Mouse (Mus musculus) myocyte (in vitro differentiated cells): Measurements from ENCODE around the gene Gpc5.

Source experiments
- CEBPB ChIP-seq: IDR thresholded peaks from 2 replicates; pipeline ENCODE4 v1.6.1; 2011; ENCODE audit warnings: mild to moderate bottlenecking, moderate library complexity; ENCODE audit not compliant: poor library complexity, insufficient read depth, severe bottlenecking
- MYOD1 ChIP-seq, 3 experiments: IDR thresholded peaks; one replicate each; pipeline ENCODE4 v1.6.1; 2011; ENCODE audit warnings: control low read depth in 2 of 3, low read depth in 2 of 3, mild to moderate bottlenecking in 2 of 3, moderate library complexity in 1 of 3; ENCODE audit not compliant: insufficient read length in 2 of 3, control insufficient read depth in 1 of 3
- POLR2A ChIP-seq: IDR thresholded peaks from one replicate; pipeline ENCODE4 v1.6.1; 2011; ENCODE audit warnings: low read depth, mild to moderate bottlenecking, control low read depth, moderate library complexity; ENCODE audit not compliant: insufficient read length
- TCF3 ChIP-seq: IDR thresholded peaks from one replicate; pipeline ENCODE4 v1.6.1; 2011; ENCODE audit warnings: low read depth, control low read depth; ENCODE audit not compliant: insufficient read length

GRCm38 (mm10) chr14:116127943-116128342 is 1035.9 kb downstream of the Gpc5 start:
- TF ChIP-seq TCF3 (no peak), POLR2A (no peak), CEBPB (no peak), MYOD1 (IDR thresholded peaks at IDR 0.05; ENCODE audit: control insufficient read depth in 1 of 3, insufficient read length in 2 of 3, low read depth in 2 of 3) (no peak)
